Mouse (Mus musculus) lung, postnatal 4 days (tissue): ENCODE results near the gene Ttyh3.
A peak's percentile ranks its signal among the peaks of the same experiment; 100 is the strongest.

Experiments used
- DNase-seq, 2 experiments: peaks; one replicate each; pipeline ENCODE4 v3.0.0; 2021

The Ttyh3 gene

GRCm38 (mm10) chr5:140607836-140608633 lies 40.8 kb downstream of the Ttyh3 start:
- DNase-seq: peak; percentile 40 to 41

DNA sequence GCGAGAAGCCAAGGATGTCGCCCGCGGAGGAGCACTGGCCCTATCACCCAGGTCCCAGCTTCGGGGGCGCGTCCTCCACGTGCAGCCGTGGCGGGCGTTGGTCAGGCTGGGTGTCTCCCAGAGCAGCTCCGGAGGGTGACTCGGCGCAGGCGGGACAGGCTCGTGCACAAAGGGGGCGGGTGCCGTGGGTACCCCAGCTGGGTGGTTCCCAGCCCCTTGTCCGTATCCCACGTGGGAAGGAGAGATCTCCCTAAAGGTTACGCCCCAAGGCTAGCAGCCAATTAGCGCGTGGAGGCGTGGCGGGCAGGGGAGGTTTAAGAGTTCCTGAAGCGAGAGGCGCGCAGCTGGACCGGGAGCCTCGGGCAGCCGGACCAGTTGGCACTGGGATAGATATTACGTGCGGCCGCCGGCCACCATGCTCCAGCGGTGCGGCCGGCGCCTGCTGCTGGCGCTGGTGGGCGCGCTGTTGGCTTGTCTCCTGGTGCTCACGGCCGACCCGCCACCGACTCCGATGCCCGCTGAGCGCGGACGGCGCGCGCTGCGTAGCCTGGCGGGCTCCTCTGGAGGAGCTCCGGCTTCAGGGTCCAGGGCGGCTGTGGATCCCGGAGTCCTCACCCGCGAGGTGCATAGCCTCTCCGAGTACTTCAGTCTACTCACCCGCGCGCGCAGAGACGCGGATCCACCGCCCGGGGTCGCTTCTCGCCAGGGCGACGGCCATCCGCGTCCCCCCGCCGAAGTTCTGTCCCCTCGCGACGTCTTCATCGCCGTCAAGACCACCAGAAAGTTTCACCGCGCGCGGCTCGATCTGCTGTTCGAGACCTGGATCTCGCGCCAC lies 41.6 kb downstream of the Ttyh3 start, which contains the start of gene Lfng:
TSS of gene Lfng (plus strand) at position 320 of the 835 bp plus-strand sequence.
- DNase-seq: peak; percentile 95 to 96

DNA sequence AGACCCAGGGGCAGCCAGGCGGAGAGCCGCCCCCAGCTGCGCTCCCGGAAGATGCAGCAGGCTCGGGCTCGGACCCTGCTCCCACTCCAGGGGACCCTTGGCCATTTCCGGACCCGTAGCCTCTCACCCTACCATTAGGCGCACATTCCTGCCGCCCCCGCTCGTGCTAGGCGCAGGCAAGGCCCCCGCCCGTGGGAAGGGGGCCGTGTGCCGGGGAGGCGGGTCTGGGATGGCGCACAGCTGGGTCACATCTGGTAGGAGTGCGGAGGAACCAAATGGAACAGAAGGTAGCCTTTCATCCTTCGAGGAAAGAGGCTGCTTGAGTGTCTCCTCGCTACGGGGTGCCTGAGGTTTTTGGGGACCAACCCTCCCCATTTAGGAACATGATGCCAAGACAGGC lies 42.4 kb downstream of the Ttyh3 start:
- DNase-seq: peak in 1 of 2 experiments; percentile 49

GRCm38 (mm10) chr5:140605228-140605627 lies 43.6 kb downstream of the Ttyh3 start:
- no peak for DNase-seq

DNA sequence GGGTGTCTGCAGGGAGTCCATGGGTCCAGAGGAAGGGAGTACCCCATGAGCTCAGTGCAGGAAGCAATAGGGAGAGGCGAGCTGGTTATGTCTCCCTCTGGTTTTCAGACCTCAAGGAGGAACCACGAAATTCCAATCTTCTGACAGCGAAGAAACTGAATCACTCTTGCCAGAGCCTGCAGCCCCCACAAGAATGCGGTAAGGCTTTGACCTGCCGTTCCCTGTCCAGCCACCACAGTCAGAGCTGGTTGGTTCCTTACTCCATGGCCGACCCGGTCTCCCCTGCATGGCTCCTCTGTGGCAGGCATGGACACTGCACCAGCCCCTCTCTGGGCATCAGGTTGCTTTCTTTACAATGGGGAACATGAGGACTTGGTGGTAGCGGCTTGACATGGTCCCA lies 44.4 kb downstream of the Ttyh3 start:
- no peak for DNase-seq

DNA sequence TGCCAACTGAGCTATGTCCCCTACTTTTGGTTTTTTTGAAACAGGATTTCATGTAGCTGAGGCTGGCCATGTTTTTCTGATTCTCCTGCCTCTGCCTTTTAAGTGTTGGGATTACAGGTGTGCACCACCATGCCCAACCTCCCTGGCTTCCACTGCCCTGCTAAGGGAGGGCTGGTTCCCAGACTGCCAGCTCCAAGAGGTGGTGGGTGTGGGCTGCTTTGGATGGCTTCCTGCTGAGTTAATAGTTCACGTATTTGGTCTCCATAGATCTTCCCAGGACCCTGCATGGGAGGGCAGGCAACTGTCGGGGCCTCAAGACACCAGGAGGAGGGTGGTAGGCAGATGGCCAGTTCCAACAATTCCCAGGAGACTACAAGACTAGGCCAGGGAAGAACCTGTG lies 46.3 kb downstream of the Ttyh3 start:
- DNase-seq: peak in 1 of 2 experiments; percentile 3

DNA sequence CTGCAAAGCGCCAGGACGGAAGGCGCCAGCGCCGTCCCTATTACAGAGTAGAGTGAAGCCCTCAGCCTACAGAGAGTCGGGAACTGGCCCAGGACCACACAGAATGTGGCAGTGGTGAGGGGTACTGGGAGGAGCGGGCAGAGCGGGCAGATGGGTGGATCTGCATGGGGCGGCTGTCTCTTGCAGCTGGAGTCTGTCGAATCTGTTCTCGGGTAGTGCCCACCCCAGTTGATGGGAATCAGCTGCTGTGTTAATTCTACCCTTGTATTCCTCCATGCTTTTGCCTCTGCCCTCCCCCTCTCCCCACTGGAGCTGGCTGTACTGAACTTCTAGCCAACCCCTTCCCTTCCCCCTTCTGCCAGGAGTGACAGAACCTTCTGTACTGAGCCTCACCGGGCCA lies 47.1 kb downstream of the Ttyh3 start:
- no peak for DNase-seq

DNA sequence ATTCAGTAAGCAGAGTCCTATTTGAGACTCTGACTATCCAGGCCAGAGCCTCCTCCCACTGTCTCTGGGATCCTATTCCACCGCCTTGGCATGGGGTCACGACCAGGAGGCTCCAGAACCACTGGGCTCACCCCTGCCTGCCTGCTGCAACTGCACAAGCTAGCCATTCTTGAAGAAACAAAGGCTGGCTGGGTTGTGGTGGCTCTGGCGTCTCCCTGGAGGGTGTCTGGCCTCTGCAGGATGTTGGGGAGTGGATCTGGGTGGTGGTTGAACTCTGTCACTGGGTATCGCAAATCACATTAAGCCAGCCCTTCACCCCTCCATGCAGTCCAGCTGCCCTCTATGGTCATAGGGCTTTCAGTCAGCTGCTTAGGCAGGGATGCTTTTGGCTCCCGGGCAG lies 48.9 kb downstream of the Ttyh3 start:
- no peak for DNase-seq

DNA sequence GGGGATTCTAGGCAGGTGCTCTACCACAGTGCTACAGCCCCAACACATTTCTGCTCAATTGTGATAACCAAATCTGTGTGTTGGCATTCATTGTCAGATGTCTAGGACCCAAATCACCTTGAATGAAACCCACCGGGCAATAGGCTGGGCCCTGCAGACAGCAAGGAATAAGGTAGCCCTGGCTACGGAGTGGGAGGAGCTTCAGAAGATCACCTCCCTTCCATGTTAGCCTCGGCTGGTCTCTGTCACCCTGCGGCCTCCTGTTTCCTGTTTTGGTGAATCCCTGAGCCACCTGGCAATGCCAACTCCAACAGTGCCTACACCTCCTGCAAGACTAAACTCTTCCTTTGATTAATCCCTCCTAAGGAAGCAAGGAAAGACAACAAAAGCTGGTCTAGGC lies 51.0 kb downstream of the Ttyh3 start:
- no peak for DNase-seq

GRCm38 (mm10) chr5:140596927-140597588 lies 51.8 kb downstream of the Ttyh3 start:
- peak; percentile 76 to 89 for DNase-seq

DNA sequence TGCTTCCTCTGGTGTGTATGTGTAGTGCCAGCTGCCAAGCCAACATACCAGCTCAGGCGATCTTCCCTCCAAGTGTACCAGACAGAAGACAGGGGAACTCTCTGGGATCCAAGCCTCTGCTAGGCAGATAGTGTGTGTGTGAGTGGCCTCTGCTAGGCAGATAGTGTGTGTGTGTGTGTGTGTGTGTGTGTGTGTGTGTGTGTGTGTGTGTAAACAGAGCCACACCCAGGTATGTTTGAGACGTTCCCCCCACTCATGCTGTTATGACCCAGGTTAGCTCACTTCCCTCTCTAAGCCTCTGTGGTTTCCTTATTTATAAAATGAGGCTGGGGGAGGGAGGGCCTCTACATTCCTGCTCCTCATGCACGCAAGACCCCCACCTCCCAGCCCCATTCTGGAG lies 52.4 kb downstream of the Ttyh3 start:
- DNase-seq: peak in 1 of 2 experiments; percentile 59

DNA sequence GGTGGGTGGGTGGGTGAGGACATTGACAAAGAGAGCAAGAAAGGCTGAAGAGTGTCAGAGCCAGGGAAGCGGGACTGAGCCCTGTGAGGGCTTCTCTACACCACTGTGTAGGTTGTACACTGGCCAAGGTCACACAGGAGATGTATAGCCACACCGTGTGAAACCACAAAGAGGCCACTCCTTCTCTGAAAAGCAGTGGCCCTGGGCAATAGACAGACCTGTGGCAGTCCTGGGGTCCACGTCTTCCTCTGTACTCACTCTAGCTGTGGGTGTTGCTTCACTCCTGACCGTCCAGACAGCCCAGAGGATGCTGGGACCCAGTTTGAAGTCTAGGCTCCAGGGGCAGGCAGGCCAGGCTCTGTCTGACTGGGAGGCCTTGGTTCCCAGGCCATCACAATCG lies 54.0 kb downstream of the Ttyh3 start:
- no peak for DNase-seq

GRCm38 (mm10) chr5:140589082-140589774 lies 59.6 kb downstream of the Ttyh3 start:
- no peak for DNase-seq

GRCm38 (mm10) chr5:140583732-140584368 lies 65.0 kb downstream of the Ttyh3 start:
- no peak for DNase-seq

DNA sequence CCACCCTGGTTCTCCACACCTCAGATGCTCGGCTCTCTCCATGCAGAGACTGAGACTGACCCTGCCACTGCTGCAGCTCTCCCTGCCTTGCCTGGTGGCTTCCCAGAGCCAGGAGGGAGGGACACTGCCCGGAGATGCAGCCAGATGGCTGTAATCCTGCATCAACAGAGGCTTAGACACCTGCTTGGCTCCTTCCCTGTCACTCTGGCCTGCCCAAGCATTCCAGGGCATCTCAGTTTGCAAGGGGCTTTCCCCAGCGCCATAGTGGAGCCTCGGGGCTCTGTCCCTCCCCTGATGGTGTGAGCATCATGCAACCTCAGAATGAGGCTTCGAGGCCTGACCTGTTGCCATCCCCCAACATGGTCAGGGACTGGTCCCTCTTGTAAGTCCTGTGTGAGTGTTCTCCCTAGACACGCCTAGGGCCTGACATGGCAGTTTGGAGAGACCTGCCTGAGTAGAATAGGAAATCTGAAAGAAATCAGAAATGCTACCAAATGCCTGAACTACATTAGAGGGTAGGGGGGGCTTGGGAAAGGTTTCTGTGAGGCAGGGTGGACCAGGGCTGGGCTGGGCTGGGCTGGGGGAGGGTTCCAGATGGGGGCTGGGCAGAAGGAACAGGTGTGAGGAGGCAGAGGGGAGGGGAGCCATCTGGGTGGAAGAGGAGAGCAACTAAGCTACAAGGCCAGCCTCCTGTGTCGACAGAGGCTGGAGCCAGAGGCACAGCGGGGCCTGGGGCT lies 65.7 kb downstream of the Ttyh3 start:
- no peak for DNase-seq

DNA sequence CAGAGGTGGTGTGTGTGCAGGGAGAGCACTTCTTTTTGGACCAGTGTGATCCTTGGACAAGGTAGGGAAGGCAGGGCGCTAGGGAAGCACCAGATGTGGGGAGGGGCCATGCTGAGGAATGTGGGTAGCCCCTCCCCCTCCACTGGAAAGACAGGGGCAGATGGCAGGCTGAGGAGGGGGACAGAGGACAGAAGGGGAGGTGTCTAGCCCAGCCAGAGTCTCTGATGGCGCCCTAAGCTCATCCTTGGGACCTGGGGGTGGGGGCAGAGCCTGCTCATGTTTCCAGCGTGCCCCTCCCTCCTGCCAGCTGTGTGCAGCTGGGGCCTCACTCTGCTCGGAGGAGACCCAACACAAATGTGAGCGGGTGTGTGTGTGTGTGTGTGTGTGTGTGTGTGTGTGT lies 67.3 kb downstream of the Ttyh3 start:
- DNase-seq: peak; percentile 48 to 83

DNA sequence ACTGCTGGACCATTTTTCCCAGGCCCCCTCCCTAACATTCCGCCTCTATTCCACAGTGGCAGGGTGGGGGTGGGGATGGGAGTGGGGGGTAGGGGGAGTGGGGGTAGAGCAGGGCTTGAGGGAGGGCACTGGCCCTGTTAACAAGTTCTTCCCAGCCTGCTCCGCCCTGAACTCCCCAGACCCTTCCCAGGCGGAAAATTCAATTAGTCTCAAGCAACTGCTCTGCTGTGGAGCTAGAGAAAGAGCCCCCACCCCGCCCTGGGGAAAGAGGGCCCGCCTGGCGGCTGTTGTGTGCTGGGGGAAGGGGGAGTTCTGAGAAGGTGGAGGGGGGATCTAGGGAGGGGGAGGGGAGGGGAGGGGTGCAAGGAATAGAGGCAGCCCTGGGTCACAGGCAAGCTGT lies 69.1 kb downstream of the Ttyh3 start:
- DNase-seq: no peak

GRCm38 (mm10) chr5:140579221-140579620 lies 69.6 kb downstream of the Ttyh3 start:
- no peak for DNase-seq

- DNase-seq: no peak
Observed at GRCm38 (mm10) chr5:140575381-140575866, 73.4 kb downstream of the Ttyh3 start.

GRCm38 (mm10) chr5:140572611-140573010 lies 76.2 kb downstream of the Ttyh3 start:
- DNase-seq: peak in 1 of 2 experiments; percentile 54

- peak in 1 of 2 experiments; percentile 68 for DNase-seq
Observed at GRCm38 (mm10) chr5:140571673-140572072, 77.2 kb downstream of the Ttyh3 start.
